Mouse (Mus musculus): ENCODE measurements around the gene Tnni3k. TPM values are rescaled to one million over a fixed set of nuclear protein-coding genes. Genes with fewer than 3 reads are reported as not detected.

Gene Tnni3k
- total RNA-seq, 2 experiments from 2014 or later: not detected

DNA sequence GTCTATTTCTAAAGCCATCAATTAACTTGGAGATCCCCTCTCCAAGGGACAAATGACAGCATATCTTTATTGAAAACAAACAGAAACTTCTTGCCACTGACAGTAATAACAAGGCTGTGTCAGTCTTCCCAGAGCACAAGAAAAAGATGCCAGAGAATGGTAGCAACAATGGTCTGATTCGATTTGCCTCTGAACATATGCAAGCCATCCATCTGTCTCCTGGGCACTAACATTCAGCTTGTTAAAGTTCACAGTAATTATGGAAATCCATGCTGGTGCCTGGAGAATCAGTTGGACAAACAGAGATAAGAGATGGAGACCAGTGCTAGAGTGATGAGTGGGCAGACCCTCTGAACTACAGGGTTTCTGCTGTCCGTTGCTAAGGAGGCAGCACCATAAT is 102.1 kb downstream of the Tnni3k start:
- DNase-seq (ENCODE audit: low spot score): no peak

GRCm38 (mm10) chr3:154949551-154949950 is 105.7 kb downstream of the Tnni3k start:
- no peak for DNase-seq (ENCODE audit: low spot score)

DNA sequence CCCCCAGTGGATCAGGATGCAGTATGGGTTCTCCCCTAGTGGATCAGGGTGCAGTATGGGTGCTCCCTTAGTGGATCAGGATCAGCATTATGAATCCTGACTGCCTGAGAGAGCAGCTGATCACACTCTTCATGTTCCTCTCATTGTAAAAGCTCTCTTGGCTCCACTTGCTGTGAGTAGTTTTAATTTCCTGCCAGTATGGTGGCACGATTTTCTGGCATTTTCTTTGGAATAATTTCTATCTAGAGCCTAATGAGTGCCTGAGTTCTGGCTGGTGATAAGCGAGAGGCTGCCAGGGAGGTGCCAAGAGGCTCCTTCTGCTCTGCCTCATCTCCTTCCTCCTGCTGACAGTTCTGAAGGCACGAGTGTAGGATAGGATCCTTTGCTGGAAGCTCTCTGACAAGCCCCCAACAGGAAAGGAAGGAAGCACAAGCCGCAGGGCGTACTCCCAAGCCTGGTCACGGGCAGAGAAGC is 109.5 kb downstream of the Tnni3k start:
- DNase-seq (ENCODE audit: low spot score): no peak

GRCm38 (mm10) chr3:154927757-154928156 is 127.5 kb downstream of the Tnni3k start:
- no peak for DNase-seq (ENCODE audit: low spot score)

DNA sequence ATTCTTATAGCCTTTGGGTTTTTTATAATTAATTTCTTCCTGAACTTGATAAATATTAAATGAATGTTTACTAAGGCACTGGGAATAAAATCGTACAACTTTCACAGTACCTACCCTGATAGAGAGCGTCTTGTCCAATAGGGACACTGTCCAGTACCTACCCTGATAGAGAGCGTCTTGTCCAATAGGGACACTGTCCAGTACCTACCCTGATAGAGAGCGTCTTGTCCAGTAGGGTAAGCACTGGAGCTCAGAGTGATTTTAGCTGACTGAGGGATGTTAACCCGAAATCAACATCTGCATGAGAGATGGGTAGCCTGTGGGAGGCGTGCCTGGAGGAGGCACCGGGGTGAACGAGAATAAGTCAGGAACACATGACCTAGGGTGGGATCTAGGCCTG is 130.3 kb downstream of the Tnni3k start:
- DNase-seq (ENCODE audit: low spot score): no peak

GRCm38 (mm10) chr3:154915566-154915965 is 139.6 kb downstream of the Tnni3k start:
- DNase-seq (ENCODE audit: low spot score): no peak

DNA sequence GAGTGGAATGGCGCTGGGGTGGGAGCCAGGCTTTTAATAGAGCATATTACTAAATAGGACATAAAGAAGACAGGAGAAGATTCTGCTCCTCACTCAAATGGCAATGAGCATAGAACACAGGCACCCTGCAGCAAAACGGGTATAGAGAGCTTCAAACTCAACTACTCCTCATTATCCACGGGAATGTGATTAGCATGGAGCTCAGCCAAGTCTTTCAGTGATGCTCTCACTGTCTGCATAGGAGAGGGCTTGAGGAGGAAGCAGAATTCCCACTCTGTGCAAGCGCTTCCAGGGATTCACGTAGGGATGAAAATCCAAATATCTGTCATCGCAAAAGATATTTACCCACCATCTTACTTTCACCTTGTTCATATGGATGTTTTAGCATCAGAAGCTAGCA is 141.6 kb downstream of the Tnni3k start:
- no peak for DNase-seq (ENCODE audit: low spot score)

DNA sequence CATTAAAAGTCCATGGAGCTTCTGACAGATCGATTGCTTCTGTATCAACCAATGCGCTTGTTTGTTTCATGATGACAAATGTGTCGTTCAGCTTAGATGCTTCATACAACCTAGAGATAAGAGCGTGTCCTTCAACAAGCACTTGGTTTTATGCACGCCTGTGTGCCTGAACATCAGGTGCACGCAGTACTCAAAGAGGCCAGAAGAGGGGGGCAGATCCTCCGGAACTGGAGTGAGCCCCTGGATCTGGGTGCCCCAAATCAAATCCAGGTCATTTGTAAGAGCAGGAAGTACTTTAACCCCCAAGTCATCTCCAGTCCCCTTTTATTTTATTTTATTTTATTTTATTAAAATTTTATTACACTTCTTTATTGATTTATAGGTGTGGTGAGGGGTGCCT is 158.5 kb downstream of the Tnni3k start:
- no peak for DNase-seq (ENCODE audit: low spot score)

GRCm38 (mm10) chr3:154893225-154893624 is 162.0 kb downstream of the Tnni3k start:
- no peak for DNase-seq (ENCODE audit: low spot score)

DNA sequence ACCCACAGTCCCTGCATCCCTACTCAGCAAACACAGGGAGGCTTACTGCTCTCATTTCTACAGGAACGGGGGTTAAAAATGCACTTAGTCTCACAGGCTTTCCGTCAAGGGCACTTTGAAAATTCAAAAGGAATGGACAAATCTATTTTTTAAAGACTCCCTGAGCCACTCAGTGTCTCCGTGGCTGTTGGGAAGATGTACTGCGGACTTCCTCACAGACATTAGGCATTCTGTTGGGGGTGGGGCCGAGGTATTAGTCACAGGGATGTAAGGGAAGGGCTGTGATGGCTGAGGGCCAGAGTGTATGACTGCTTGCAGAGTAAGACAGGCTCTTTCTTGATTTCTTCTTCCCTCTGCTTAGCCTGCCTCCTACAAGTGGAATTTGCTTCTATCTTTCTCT is 169.8 kb downstream of the Tnni3k start:
- no peak for DNase-seq (ENCODE audit: low spot score)

DNA sequence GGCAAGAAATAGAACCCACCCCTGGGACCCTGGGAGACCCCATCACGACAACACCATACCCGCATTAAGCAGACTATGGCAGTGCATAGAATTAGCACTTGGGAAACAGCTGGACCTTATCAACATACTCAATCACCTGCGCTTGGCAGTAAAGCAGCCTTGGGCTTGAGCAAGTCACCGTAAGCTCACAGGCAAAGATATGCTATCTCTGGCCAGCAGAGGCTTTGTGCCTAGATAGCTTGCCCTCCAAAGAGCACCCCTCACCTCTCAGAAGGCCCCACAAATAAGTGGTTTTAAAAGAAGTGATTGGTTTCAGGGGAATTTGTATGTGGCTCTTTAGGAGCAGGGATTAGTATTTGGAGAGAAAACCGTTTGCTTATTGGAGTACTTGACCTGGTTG is 170.2 kb downstream of the Tnni3k start:
- no peak for DNase-seq (ENCODE audit: low spot score)

DNA sequence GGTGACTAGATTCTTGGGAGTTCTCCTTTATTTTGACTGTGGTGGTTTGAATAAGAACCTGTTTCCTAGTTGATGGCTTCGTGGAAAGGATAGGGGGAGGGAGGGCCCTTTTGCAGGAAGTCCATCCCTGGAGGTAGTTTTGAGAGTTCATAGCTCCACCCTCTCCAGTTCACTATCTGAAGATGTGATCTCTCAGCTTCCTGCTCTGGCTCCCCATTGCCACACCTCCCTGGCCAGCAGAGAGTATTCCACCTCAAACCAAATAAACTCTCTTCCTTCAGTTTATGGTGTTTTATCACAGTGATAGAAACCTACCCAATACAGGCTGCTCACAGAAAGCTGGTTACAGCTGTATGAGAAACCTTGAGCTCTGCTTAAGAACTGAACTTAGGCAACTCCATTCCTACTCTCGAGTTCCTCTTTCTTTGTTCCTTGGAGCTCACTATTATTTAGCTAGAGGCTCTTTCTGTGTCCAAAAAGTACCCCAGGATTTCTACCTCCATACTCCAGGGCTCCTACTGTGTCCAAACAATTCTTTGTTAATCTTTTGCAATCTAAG is 173.7 kb downstream of the Tnni3k start:
- no peak for DNase-seq (ENCODE audit: low spot score)

- DNase-seq (ENCODE audit: low spot score): no peak
Observed at GRCm38 (mm10) chr3:154880536-154880939, 174.7 kb downstream of the Tnni3k start.

DNA sequence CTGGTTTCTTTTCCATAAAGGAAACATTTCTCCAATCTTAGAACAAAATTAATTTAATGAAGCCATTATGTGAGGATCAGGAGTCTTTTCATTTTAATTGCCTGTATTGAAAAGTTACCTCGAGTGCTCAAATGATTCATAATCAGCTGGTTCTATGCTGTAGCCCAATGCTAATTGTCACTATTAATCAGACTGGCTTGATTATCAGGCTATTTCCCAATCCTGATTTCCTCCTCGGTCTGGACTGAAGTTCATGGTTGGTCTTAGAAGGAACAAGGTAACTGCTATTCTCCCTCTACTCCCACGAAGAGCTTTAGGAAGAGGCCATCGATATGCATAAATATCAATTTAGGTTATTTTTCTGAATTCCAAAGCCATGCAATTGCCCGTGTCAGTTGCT is 175.1 kb downstream of the Tnni3k start:
- no peak for DNase-seq (ENCODE audit: low spot score)

DNA sequence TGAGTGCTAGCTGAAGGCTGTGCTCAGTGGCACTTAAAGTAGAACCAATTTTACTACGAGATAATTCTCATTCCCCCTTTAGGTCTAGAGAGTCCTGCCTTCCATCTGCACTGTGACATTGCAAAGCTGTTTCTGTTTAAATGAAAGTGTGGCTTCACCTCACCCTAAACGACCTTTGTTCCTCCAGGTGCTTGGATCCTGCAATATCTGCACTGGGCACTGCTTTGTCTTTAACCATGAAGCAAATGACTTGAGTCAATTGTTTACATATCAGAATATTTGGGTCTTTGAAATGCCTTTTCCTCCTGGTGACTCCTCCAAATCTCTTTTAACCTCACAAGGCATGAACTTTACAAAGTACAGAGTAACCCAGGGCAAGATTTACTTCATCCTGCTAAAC is 175.7 kb downstream of the Tnni3k start:
- no peak for DNase-seq (ENCODE audit: low spot score)

GRCm38 (mm10) chr3:154879080-154879479 is 176.1 kb downstream of the Tnni3k start:
- no peak for DNase-seq (ENCODE audit: low spot score)

- no peak for DNase-seq (ENCODE audit: low spot score)
Observed at GRCm38 (mm10) chr3:154868807-154869206, 186.4 kb downstream of the Tnni3k start.

- no peak for DNase-seq (ENCODE audit: low spot score)
Observed at GRCm38 (mm10) chr3:154861921-154862320, 193.3 kb downstream of the Tnni3k start.

DNA sequence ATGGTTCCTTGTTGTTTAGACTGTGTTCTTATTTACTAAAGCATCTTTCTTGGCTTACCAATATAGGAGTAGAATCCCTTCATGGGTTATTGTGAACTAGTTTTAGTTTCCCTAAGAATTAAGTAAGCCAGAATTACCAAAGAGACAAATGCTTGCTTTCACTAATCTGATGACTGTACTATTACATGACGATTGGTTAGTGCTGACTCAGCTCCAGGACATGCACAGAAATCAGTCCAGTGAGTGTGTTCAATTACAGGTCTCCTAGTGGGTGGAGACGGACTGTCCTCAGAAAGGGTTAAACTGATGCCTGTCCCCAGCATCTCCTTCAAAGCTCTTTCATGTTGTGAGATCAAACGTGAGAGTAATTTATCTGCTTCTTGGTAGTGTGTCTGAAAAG is 195.5 kb downstream of the Tnni3k start:
- no peak for DNase-seq (ENCODE audit: low spot score)

GRCm38 (mm10) chr3:154853257-154853656 is 201.9 kb downstream of the Tnni3k start:
- no peak for DNase-seq (ENCODE audit: low spot score)

GRCm38 (mm10) chr3:154852281-154852680 is 202.9 kb downstream of the Tnni3k start:
- no peak for DNase-seq (ENCODE audit: low spot score)

- no peak for DNase-seq (ENCODE audit: low spot score)
Observed at GRCm38 (mm10) chr3:154842247-154842646, 213.0 kb downstream of the Tnni3k start.

DNA sequence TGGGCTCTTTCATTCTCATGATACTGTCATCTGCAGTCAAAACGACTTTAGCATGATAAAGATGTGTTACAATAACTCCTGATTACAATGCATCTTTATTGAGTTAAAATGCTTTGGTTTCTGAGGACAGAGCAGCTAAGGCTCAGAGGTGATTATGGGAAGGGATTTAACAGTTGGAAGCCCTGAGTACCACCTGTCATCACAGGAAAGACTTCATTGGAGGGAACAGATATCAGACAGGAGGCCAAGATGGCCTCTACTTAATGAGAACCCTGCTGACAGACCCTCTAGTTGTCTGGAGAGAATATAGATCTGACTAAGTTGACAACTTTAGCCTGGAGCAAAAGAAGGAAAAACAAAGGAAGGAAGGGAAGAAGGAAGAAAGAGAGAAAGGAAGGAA is 214.1 kb downstream of the Tnni3k start:
- no peak for DNase-seq (ENCODE audit: low spot score)

GRCm38 (mm10) chr3:154837861-154838260 is 217.3 kb downstream of the Tnni3k start:
- no peak for DNase-seq (ENCODE audit: low spot score)
